Mouse (Mus musculus) right cerebral cortex, postnatal 25 days (tissue): ENCODE measurements around the gene Tubb4a.
A peak's percentile ranks its signal among the peaks of the same experiment; 100 is the strongest.

Source experiments
- DNase-seq: peaks from one replicate; pipeline ENCODE4 v3.0.0; 2022

Gene Tubb4a

DNA sequence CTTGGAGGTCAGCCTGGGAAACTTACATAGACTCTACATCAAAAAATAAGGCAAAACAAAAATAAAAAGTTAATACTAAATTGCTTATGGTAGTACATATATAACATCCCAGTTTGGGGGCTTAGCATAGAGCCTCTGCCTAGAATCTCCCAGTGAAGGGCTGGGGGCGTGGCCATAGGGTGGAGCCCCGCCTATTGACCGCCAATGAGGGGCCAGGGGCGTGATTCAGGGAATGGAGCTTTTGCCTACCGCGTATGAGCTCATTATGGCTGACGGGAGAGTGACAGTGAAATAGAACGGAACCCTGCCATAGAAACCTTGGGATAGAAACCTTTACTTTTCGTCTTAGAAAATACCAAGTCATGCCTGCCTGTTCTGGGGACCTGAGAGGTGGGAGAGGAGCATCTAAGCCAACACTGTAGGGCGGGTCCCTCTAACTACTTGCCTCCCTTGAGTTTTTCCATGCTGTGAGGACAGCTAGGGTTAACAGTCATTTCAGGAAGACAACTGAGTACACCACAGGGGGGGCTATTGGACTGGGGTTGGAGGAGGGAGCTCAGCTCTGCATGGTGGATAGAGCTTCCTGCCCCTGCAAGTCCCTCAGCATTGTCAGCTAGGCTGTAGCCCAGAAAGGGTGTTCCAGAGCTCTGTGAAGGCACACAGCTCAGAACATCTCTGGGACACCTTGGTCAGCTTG is 12.2 kb upstream of the Tubb4a start:
- DNase-seq = no peak

DNA sequence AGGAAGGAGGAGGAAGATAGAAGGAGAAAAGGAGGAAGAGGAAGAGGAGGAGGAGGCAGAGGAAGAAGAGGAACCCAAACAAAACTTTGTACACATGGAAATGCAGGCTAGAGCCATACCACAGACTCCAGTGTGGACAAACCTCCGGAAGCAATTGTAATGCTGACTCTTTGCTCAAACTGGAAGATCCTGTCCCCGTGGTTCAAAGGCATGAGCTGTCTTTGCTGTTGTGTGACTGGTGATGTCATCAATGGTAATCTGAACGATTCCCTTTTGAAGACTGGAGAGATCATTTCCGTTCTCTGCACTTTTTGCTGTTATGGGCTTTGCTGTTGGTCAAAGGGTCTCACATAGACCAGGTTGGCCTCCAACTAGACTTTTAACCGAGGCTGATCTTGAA is 10.7 kb upstream of the Tubb4a start:
- no peak for DNase-seq

DNA sequence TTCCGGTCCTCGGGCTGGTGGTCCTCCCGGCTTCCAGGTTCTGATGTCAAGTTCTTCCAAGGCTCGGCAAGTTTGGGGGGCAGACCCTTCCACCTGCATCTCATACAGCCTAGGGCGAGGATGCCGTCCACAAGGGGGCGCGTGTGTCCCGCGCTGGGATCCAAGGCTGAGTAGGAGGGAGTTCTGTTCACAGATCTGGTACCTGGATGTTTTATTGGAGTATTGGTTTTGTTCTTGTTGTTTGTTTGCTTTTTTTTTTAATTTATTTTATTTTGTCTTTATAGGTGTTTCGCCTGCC is 9.0 kb upstream of the Tubb4a start:
- DNase-seq = peak; percentile 79

DNA sequence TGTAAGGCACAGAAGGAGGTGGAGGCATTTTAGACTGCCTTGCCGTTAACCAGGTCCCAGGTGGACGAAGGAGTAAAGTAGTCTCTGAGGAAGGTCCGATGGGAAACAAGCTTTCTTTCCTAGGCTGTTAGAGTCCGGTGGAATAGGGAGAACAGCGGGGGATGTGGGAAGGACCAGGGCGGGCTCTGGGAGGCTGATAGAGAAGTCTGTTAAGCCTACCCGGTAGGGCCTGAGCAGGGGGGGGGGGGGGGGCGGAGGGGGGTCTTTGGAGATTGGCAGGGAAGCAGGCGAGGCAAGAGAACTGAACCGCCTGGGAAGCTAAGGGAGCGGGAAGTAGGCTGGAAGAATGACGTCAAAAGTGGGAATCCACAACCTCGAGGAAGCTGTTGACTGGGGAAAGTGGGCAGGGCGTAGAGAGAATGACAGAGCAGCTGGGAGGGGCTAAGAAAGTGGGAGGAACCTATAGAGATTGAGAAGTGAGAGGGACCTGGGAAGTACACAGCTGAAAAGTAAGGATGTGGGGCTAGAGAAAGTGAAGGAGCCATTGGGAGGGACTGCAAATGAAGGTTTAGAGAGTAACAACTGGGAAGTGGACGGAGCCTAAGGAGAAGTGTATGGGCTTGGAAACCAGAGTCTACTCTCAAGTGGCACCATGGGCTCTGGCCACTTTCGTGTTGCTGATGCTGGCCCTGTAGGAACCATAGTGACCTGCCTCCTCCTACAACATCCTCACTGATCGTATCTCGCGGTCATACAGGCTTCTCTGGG is 8.5 kb upstream of the Tubb4a start:
- no peak for DNase-seq

DNA sequence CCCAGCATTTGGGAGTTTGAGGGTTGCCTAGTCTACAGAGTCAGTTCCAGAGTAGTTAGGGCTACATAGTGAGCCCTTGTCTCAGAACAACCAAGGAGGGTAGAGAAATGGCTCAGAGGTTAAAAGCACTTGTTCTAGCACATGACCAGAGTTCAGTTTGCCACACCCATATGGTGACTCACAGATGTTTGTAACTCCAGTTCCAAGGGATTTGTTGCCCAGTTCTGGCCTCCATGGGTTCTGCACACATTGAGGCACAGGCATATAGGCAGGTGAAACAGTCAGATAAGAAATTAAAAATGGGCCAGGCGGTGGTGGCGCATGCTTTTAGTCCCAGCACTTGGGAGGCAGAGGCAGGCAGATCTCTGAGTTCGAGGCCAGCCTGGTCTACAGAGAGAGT is 6.6 kb upstream of the Tubb4a start:
- DNase-seq = no peak

DNA sequence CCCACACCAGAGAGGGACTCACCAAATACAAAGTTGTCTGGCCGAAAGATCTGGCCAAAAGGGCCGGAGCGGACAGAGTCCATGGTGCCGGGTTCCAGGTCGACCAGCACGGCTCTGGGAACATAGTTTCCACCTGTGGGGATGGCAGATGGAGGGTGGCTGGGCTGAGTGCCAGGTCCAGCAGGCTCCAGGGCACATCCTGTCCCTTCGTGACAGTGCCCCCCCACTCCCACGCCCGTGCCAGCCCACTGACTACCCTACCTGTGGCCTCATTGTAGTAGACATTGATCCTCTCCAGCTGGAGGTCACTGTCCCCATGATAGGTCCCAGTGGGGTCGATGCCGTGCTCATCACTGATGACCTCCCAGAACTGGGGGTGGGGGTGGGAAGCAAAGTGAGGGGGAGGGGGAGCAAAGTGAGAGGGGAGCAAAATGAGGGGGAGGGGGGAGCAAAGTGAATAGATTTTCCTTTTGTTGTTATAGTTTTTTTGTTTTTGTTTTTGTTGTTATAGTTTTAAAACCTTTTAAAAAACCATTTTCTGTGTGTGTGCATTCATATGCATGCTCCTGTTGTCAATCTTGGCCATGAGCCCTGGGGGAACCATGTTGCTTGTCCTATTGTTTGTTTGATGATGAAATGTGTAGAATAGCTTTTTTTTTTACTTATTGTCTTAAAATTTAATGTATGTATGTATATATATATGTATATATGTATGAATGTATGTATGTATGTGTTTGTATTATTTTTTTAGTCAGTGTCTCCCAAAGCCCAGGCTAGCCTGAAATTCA is 1.4 kb downstream of the Tubb4a start:
- no peak for DNase-seq

DNA sequence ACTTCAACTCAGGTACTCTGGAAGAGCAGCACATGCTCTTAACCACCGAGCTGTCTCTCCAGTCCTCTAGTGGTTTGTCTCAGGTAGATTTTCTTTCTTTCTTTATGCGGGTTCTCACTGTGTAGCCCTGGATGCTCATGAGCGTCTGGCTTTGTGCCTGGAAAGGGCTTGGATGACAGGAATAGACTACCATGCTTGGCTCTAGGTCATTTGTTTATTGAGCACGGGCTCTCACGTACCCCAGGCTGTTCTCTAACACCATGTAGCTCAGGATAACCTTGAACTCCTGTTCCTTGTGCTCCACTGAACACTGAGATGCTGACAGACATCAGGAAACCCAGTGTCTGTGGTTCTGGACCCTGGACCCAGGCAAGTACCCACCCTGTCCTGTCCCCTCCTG is 5.1 kb downstream of the Tubb4a start:
- no peak for DNase-seq

DNA sequence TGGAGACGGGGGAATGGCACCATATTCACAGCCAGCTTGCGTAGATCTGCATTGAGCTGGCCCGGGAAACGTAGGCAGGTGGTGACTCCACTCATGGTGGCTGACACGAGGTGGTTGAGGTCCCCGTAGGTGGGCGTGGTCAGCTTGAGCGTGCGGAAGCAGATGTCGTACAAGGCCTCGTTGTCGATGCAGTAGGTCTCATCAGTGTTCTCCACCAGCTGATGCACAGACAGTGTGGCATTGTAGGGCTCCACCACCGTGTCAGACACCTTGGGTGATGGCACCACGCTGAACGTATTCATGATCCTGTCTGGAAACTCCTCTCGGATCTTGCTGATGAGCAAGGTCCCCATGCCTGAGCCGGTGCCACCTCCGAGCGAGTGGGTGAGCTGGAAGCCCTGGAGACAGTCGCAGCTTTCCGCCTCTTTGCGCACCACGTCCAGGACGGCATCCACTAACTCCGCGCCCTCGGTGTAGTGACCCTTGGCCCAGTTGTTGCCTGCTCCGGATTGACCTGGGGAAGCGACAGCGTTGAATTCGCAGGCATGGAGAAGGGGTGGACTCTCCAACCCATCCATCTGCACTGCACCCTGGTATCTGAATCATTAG is 6.2 kb downstream of the Tubb4a start:
- no peak for DNase-seq

DNA sequence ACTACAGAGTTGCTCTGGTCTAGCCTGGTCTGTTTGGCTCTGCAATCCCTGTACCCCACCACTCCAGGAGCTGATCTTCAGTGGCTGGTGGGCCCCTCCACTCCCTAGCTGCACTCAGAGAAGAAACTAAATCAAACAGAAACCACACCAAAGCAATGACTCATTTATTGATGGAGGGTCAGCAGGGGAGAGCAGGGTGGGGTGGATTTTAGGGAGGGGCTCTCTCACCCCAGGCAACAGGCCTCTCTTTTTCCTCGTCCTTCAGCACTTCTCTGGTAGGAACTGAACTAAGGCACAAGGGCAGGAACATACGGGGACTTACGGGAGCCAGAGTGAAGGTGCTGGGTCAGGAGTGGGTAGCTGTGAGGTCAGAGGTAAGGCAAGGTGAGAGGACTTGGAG is 7.7 kb downstream of the Tubb4a start:
- no peak for DNase-seq

DNA sequence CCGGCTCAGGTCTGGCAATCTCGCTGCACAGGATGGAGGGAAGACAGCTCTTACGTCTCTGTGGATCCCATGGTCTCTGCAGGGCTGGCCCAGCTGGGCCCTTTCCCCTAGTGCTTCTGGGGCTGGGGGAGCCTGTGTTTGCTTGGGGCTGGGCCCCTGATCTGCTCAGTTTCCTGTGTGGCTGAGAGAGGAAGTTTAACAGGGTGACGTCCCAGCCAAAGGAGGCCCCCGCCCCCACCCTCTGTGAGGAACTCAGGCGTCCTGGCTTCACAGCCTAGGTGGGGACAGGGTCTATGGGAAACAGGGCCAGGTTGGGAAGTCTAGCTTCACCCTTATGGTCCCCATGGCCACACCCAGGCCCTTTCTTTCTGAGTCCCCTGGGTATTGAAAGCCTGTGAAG is 9.2 kb downstream of the Tubb4a start, which contains the start of gene Dennd1c:
Gene Dennd1c (minus strand): TSS at position 179 of the 400 bp plus-strand sequence.
- no peak for DNase-seq

DNA sequence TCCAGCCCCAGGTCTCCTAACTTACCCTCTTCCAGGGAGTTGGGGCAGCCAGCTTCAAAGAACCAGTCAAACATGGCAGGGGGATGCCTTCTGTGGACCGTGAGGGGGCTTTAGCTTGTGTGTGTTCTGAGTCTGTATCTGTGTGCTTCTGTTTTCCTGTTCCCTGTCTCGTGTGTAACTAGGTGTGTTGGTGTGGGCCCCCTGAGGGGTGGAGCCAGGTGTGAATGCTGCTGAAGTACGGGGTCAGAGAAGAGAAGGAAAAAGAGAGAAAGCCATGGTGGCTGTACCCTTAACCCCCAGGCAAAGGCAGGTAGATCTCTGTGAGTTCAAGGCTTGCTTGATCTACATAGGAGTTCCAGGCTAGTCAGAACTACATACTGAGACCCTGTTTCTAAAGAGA is 10.7 kb downstream of the Tubb4a start:
- no peak for DNase-seq

DNA sequence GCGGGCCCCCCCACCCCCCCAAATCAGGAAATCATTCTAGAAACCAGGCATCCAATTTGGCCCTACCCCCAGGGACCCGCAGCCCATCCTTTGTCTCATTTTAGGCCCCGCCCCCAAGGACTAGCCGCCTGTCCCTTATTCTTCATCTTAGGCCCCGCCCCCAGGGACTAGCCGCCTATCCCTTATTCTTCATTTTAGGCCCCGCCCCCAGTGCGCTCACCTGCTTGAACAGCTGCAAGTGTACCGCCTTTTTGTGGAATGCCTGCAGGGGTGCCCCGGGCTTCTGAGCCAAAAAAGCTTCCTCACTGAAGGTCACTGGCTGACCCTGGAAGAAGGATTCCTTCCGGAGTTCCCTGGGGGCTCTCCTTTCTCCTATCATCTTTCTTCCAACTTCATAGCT is 16.9 kb downstream of the Tubb4a start:
- DNase-seq = no peak

DNA sequence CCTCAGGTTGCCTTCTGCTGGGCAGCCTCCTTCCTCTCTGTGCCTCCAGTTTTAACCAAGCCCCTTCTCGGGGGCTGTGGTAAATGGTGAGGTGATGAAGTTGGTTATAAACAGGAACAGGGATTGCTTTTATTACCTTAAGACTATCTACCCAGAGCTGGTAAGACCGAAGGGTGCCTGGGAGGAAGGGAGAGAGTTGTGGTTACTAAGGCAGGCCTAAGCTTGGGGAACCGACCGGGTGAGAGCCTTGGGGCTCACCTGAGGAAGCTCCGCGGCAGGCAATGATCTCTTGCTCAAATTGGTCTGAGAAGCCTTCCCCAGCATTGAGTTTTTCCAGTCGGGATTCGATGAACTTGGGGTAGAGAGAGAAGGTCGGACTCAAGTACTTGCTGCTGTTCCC is 17.3 kb downstream of the Tubb4a start:
- DNase-seq = no peak

DNA sequence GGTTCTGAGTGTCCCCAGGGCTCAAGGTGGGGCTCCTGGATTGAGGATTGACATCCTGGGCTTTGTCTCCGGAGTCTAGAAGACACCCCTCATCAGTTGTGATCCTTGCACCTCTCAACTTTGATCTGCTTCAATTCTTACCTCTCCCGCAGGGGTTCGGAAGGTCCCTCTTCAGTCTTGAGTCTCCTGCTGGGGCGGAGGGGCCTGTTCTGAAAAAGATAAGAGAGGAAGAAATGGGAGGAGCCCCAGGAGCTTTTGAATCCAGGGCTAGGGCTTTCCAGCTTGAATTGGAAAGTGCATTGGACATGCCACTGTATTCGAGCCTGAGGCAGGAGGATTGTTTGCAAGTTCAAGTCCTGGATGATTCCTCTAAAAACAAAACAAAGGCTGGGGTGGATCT is 20.7 kb downstream of the Tubb4a start:
- no peak for DNase-seq

DNA sequence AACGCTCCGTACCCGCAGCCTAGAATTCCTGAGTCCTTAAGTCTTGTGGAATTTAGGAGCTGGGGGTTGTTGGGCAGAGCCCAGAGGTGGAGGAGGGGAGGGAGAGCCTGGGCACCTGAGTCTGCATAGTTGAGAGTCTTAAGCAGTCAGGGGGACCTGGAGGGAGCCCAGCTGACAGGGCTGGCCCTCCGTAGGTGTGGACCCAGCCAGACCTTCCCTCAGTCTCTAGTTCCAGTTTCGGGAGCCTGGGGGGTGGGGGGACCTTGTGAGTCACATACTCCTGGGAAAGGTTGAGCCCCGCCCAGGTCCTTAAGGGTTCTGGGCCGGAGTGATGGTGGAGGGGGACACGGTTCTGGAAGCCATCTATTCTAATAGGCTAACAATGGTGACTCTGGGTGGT is 24.6 kb downstream of the Tubb4a start:
- DNase-seq = no peak

DNA sequence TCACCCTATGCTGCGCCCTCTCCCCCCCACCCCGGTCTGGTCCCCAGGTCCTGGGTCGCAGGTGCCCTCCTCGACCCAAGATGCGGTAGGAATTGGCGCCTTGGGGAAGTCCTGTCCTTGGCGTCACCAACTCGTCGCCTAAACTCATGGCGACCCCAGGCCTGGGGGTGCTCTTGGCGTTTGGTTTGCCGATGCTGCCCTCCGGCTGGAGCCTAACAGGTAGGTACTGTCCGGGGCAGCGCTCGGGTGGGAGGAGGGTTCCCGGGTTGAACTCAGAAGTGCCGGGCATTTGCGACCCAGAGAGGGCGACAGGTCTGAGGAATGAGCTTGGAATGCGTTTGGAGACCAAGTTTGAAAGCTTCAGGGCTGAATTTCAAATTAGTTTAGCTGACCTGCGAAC is 25.0 kb downstream of the Tubb4a start:
- no peak for DNase-seq

DNA sequence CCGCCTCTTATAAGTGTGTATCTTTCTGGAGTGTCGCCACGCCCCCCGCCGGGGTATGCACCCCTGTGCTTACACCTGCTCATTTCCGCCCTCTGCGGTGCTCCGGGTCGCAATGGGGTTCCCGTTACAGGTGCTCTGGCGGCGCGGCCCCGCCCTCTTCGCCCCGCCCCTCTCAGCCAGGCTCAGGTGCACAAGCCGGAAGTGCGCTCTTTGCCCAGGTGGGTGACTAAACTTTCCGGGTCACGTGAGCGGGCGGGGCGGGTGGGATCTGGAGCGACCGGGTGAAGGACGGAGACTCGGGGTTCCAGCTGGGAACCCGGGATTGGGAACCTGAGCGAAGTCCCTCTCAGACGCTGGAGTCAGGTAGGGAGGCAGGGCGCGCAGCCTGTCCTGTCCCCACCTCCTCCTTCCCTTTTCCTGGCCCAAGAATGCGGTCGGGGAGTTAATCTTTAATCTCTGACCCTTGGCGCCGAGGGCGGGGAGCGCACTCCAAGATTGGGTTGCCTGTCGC is 25.5 kb downstream of the Tubb4a start:
- DNase-seq = no peak

DNA sequence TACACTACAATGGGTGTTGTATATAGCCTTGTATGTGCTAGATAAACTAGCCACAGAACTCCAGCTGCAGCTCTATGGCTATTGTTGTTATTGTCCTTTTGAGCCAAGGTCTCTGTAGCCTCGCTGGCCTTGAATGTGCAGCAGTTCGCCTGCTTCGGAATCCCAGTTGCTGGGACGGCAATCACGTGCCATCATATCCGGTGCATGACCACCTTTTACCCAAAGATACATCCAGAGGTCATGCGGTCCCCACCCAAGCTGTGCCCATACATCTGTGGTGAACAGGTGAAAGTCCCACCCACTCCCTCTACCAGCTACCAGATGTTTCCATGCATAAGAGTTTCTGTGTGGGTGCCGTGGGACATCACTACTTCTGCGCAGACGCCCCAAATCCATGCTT is 26.5 kb downstream of the Tubb4a start:
- DNase-seq = no peak

DNA sequence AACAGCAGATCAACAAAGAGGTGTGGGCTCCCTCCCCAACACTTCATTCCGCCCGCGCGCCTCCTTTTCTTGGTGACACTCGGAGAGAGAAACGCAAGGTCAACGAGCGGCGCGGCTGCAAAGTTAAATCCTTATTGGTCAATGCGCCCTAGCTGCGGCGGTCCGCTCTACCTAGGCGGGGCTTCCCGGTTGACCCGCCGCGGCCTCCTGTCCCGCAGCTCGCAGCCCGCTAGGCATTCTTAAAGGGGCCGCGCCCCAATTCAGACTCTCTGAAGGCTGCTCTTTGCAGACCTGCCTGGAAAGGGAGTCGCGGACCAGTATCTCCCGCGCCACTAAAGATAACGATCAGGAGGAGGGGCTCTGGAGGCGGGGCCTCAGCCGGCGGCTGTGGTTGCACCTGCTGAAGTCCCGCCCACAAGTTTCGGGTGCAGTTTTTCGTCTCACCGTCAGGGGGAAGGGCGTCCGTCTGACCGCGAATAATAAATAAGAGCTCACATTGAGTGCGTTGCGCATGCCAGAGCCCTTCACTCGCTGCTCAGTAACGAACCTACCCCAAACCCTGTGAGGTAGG is 27.3 kb downstream of the Tubb4a start:
- DNase-seq = peak; percentile 97

DNA sequence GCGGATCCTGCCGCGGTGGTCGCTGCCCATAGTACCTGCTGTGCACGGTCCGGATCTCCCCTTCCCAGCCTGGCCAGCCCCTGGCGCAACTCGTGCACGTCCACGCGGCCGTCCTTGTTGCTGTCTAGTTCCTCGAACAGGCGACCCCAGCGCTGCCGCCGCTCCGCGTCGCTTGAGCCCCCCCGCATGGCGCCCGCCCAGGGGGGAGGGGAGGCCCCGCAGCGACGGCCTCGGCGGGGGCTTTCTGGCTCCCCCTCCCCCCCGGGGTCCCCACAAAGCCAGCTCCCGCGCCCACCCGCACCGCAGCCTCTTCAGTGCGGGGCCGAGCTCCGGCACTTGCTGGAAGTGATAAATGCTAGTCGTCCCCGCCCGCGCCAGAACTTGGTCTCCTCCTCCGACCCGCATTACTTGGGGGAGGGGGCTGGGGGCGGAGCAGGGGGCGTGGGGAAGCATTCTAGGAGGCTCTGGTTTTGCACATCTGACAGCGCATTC is 28.1 kb downstream of the Tubb4a start, which contains the start of gene Slc25a23:
Gene Slc25a23 (minus strand): TSS at position 378 of the 492 bp plus-strand sequence.
- DNase-seq = peak; percentile 77

DNA sequence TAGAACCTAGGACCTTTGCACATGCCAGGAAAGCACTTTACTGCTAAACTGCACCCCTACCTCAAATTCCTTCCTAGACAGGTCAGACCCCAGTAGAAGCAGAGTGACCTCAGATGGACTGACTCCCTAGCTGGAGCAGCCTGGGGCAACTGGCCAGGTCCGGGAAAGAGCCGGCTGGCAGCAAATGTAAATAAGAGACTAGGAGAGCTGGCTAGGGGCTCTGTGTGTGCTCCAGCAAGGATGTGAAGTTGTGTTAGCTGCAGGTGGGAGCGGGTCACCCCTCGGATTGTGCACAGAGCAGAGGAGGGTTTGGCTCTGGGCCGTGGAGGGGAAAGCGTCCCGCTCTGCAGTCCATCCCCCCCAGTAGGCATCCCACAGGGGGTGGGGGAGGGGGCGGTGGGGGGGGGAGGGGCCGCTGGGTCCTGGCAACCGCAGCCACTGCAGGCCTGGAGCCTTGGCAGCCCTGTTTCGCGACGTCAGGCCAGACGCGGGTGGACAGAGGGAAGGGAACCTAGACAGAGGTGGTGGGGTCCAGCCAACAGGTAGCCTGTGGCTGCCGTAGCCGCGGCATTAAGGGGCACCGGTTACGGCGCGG is 28.6 kb downstream of the Tubb4a start, which contains the start of gene Crb3:
Gene Crb3 (plus strand): TSS at position 215 of the 595 bp plus-strand sequence.
- no peak for DNase-seq

DNA sequence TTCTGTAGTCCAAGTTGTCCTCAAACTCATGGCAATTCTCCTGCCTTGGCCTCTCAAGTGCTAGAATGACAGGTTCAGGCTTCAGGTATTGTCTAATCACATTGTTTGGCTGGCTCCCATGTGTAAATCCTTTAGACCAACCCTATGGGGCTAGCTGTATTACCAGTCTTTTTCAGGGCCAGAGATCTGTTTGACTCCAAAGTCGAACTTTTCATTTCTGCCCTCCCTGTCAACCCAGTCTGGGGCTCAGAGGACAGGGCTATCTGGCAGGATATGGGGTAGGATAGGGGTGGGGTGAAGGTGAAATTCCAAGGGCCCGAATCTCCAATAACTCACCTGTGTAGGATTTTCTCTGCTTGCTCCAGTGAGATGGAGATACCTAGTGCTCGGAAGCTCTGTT is 31.3 kb downstream of the Tubb4a start:
- no peak for DNase-seq
